Mouse (Mus musculus) bone marrow, adult 2 months (tissue): ENCODE measurements around the gene Lca5.

Experiments used
- CTCF ChIP-seq: fragments of 200-500 bp; IDR thresholded peaks from 2 replicates; pipeline ENCODE4 v1.5.1; 2011; ENCODE audit warnings: low read length, control low read depth; ENCODE audit not compliant: control insufficient read depth, insufficient read depth
- POLR2A ChIP-seq: fragments of 200-500 bp; IDR thresholded peaks from 2 replicates; pipeline ENCODE4 v1.6.1; 2011; ENCODE audit warnings: low read depth, mild to moderate bottlenecking, control low read depth, low read length, borderline replicate concordance; ENCODE audit not compliant: control insufficient read depth

DNA sequence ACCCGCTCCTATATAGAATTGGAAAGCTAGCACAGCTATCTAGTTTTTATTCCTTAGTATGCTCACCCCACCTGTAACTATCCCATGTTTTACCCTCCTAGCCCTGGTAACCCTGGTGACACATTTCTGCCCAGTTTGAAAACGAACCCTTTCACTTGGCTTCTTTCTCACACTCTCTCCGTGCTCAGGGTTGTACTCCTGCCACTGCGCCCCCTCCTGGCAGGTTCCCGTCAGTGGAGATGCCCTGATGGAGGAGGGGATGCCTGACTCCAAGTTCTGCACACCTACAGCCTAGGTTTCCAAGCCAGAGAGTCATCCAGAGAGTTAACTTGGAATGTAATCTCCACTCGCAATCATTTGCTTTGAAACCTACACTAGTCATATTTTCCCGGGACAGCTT is 7.3 kb downstream of the Lca5 start:
- no peak for TF ChIP-seq POLR2A
- peak; percentile 76 for TF ChIP-seq CTCF
